Mouse (Mus musculus) ES-Bruce4 (cell line): ENCODE data around the gene Cpsf4l.

ENCODE experiments used
- EP300 ChIP-seq: IDR thresholded peaks from 2 replicates; pipeline ENCODE4 v1.6.1; 2011; ENCODE audit warnings: low read depth, low read length; ENCODE audit not compliant: insufficient read depth
- POLR2A ChIP-seq: IDR thresholded peaks from one replicate; pipeline ENCODE4 v1.8.1; 2011; ENCODE audit warnings: low read length; ENCODE audit not compliant: insufficient read depth

DNA sequence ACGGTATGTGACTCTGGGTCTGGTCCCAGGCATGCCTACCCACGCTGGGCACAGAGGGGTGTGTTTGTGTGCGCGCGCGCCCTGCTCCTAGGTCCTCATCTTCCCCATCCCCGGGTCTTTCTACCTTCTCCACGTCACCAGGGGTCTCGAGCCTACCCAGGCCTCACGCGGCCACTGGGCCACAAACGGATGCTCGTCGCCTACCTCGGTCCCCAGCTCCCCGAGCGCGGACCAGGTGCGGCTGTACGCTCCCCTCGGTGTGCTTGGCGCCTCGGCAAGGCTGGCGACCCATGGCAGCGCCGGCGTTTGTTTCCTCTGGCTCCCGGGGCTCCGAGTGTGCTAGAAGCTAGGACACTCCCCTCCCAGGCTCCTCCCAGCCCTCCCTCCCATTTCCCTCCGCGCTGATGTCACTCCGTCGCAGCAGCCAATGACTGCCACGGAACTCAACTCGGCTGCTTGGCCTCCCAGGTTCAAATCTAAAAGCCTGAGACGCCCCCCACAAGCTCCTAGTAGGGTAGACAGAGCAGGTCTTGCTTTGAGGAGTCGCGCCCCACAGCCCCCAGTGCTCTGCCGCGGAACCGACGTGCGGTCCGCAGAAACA, 41.8 kb upstream of the Cpsf4l start, which contains the start of gene Cdc42ep4:
- TF ChIP-seq POLR2A: peak; percentile 65
- TF ChIP-seq EP300: no peak
